Mouse (Mus musculus): ENCODE results near the gene Entpd3.

- TF ChIP-seq CTCF (IDR thresholded peaks at IDR 0.05; ENCODE audit: control insufficient read depth, insufficient read depth, insufficient replicate concordance, low read depth, low read length), result no peak
- no peak for TF ChIP-seq POLR2A (IDR thresholded peaks at IDR 0.05; ENCODE audit: control insufficient read depth, low read depth, low read length)
These were observed 62.7 kb downstream of the Entpd3 start for GRCm38 (mm10) chr9:120602172-120602838.
